Mouse (Mus musculus) forebrain, postnatal 0 days (tissue): Measurements from ENCODE around the gene Pcdh15. TPM values are rescaled to one million over a fixed set of nuclear protein-coding genes. Genes with fewer than 3 reads are reported as not detected.
A peak's percentile ranks its signal among the peaks of the same experiment; 100 is the strongest.

ENCODE experiments used
- ATAC-seq: fragments of 200-750 bp; cut with Nextera tagmentation; 2 replicates; pipeline ENCODE4 v1.8.0; 2017; ENCODE audit warnings: mild to moderate bottlenecking, moderate library complexity
- DNase-seq: peaks from one replicate; pipeline ENCODE4 v3.0.0-alpha.2; 2015
- H3K27ac ChIP-seq: fragments of 300-500 bp; sonication (generic); 2 replicates; pipeline ENCODE4 v1.5.1; 2014; ENCODE audit warnings: low read depth, mild to moderate bottlenecking, antibody characterized with exemption, low read length, moderate library complexity, mixed read lengths
- H3K27me3 ChIP-seq: fragments of 300-500 bp; sonication (generic); 2 replicates; pipeline ENCODE4 v1.6.1; 2014; ENCODE audit warnings: mild to moderate bottlenecking, low read length, mixed read lengths; ENCODE audit not compliant: insufficient read depth
- H3K36me3 ChIP-seq: fragments of 300-500 bp; sonication (generic); 2 replicates; pipeline ENCODE4 v1.6.1; 2014; ENCODE audit warnings: mild to moderate bottlenecking, moderate library complexity; ENCODE audit not compliant: insufficient read depth
- H3K4me1 ChIP-seq: fragments of 300-500 bp; sonication (generic); 2 replicates; pipeline ENCODE4 v1.6.1; 2014; ENCODE audit warnings: antibody characterized with exemption; ENCODE audit not compliant: insufficient read depth
- H3K4me2 ChIP-seq: fragments of 300-500 bp; sonication (generic); 2 replicates; pipeline ENCODE4 v1.6.1; 2014; ENCODE audit warnings: low read depth, mild to moderate bottlenecking, moderate library complexity
- H3K4me3 ChIP-seq: fragments of 300-500 bp; sonication (generic); 2 replicates; pipeline ENCODE4 v1.5.1; 2014; ENCODE audit warnings: low read depth, low read length, mixed read lengths
- H3K9ac ChIP-seq: fragments of 300-500 bp; sonication (generic); 2 replicates; pipeline ENCODE4 v1.6.1; 2014; ENCODE audit warnings: mild to moderate bottlenecking
- H3K9me3 ChIP-seq: fragments of 300-500 bp; sonication (generic); 2 replicates; pipeline ENCODE4 v1.6.1; 2016; ENCODE audit warnings: low read length
- CTCF ChIP-seq: sonication (generic); IDR thresholded peaks from 2 replicates; pipeline ENCODE4 v1.5.1; 2016; ENCODE audit warnings: antibody characterized with exemption, control low read depth, low read depth
- WGBS: fragments of 180-500 bp; shearing (Covaris S2); extraction: QIAGEN DNeasy Blood & Tissue Kit; methylation state at CpG from one replicate; pipeline ENCODE4 v1.1.7; 2014; 5-methylcytosine and 5-hydroxymethylcytosine counted together
- polyA plus RNA-seq: library from polyadenylated mRNA; unstranded; fragments of >200 nt; fragmentation: Nextera tagmentation; extraction: Ambion mirVana; gene quantifications from 2 replicates; pipeline ENCODE4 v1.2.1, GENCODE M21; 2015
- total RNA-seq: library from RNA; depleted of rRNA; stranded (reverse); fragments of >200 nt; gene quantifications from 2 replicates; pipeline ENCODE4 v1.2.3, GENCODE M21; 2014

Pcdh15 gene
- total and polyA plus RNA-seq, 2 experiments from 2014 or later = 4.0 to 27.1 TPM

- H3K27me3 ChIP-seq = no peaks in the 10 kb centered on the region
- no peak overlapping the region for H3K27ac ChIP-seq
- no peaks in the 10 kb centered on the region for H3K4me1 ChIP-seq
- DNase-seq (no peak), ATAC-seq (no peak; the same call in 1 of the 2 replicates)
- no peak overlapping the region for H3K4me2 ChIP-seq
- 30% methylated on average over 5 of the region's 5 CpGs for WGBS
- no peaks in the 10 kb centered on the region for H3K36me3 ChIP-seq
- no peaks in the 10 kb centered on the region for H3K9me3 ChIP-seq
- no peak overlapping the region for H3K9ac ChIP-seq
- no peak for TF ChIP-seq CTCF
- no peak overlapping the region for H3K4me3 ChIP-seq
Observed at GRCm38 (mm10) chr10:73491654-73492053, 392.5 kb downstream of the Pcdh15 start.

- TF ChIP-seq CTCF = no peak
- Histone ChIP-seq H3K4me3 (no peak overlapping the region), H3K4me1 (no peaks in the 10 kb centered on the region), H3K9ac (no peak overlapping the region), H3K4me2 (no peak overlapping the region), H3K27me3 (no peaks in the 10 kb centered on the region), H3K36me3 (no peaks in the 10 kb centered on the region), H3K27ac (no peak overlapping the region), H3K9me3 (no peaks in the 10 kb centered on the region)
- DNase-seq (no peak), ATAC-seq (no peak)
- WGBS = 84% methylated on average over 3 of the region's 3 CpGs
Observed at GRCm38 (mm10) chr10:73514846-73515245, 415.7 kb downstream of the Pcdh15 start.

GRCm38 (mm10) chr10:73515742-73516141 lies 416.6 kb downstream of the Pcdh15 start:
- Histone ChIP-seq H3K4me1 (no peaks in the 10 kb centered on the region), H3K27me3 (no peaks in the 10 kb centered on the region), H3K4me2 (no peak overlapping the region), H3K4me3 (no peak overlapping the region), H3K27ac (no peak overlapping the region), H3K36me3 (no peaks in the 10 kb centered on the region), H3K9me3 (no peaks in the 10 kb centered on the region), H3K9ac (no peak overlapping the region)
- ATAC-seq = no peak
- TF ChIP-seq CTCF = no peak
- no peak for DNase-seq
- 63% methylated on average over 2 of the region's 2 CpGs for WGBS

- no peak for DNase-seq
- Histone ChIP-seq H3K9me3 (no peaks in the 10 kb centered on the region), H3K27me3 (no peaks in the 10 kb centered on the region), H3K36me3 (no peaks in the 10 kb centered on the region), H3K4me1 (no peaks in the 10 kb centered on the region), H3K9ac (no peak overlapping the region), H3K27ac (no peak overlapping the region), H3K4me2 (no peak overlapping the region), H3K4me3 (no peak overlapping the region)
- no peak for ATAC-seq
- no peak for TF ChIP-seq CTCF
- 89% methylated on average over 3 of the region's 3 CpGs for WGBS
Observed at GRCm38 (mm10) chr10:73519438-73519837, 420.3 kb downstream of the Pcdh15 start.

- Histone ChIP-seq H3K4me1 (no peaks in the 10 kb centered on the region), H3K4me2 (no peak overlapping the region), H3K9me3 (no peaks in the 10 kb centered on the region), H3K36me3 (no peaks in the 10 kb centered on the region), H3K4me3 (no peak overlapping the region), H3K27ac (no peak overlapping the region), H3K27me3 (no peaks in the 10 kb centered on the region), H3K9ac (no peak overlapping the region)
- ATAC-seq = no peak
- no peak for TF ChIP-seq CTCF
- 93% methylated on average over 10 of the region's 10 CpGs for WGBS
- DNase-seq = no peak
Observed at GRCm38 (mm10) chr10:73552831-73553230, 453.7 kb downstream of the Pcdh15 start.

GRCm38 (mm10) chr10:73564216-73564615 lies 465.1 kb downstream of the Pcdh15 start:
- Histone ChIP-seq H3K4me3 (no peak overlapping the region), H3K27me3 (no peaks in the 10 kb centered on the region), H3K36me3 (no peaks in the 10 kb centered on the region), H3K4me2 (no peak overlapping the region), H3K9me3 (no peaks in the 10 kb centered on the region), H3K4me1 (no peaks in the 10 kb centered on the region), H3K9ac (no peak overlapping the region), H3K27ac (no peak overlapping the region)
- ATAC-seq (no peak), DNase-seq (no peak)
- TF ChIP-seq CTCF = peak; percentile 50
- WGBS = 74% methylated on average over 7 of the region's 7 CpGs

- ATAC-seq (no peak), DNase-seq (no peak)
- Histone ChIP-seq H3K4me2 (no peak overlapping the region), H3K4me1 (no peaks in the 10 kb centered on the region), H3K4me3 (no peak overlapping the region), H3K9ac (no peak overlapping the region), H3K27ac (no peak overlapping the region), H3K36me3 (no peaks in the 10 kb centered on the region), H3K9me3 (no peaks in the 10 kb centered on the region), H3K27me3 (no peaks in the 10 kb centered on the region)
- no peak for TF ChIP-seq CTCF
- 88% methylated on average over 5 of the region's 5 CpGs for WGBS
Observed at GRCm38 (mm10) chr10:73574711-73575297, 475.7 kb downstream of the Pcdh15 start.
